Mouse (Mus musculus): ENCODE measurements around the gene Tescl.

DNA sequence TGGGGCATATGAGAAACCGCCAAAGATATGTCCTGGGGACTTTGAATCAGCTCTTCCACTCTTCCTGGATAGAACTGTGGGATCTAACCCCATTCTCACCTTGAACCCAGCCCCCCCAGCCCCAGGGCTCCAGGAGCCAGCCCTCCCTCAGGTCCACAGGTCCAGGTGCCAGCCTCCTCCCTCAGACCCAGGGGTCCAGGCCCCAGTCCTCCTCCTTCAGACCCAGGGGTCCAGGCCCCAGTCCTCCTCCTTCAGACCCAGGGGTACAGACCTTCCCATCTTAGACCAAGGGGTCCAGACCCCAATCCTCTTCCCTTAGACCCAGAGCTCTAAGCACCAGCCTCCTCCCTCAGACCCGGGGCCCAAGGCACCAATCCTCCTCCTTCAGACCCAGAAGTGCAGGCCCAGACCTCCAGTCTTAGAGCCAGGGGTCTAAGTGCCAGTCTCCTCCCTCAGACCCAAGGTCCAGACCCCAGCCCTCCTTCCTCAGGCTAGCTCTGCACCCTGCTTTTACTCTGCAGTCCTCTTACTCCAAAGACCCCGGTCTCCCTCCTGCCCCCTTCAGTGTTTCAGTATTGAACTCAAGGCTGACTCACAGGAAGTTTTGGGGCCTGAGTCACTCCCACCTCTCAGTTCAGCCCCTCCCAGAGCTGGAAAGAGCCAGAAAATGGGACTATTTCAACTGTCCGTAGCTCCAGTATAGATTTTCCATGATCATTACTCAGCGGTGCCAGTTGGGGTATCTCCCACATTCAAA lies 31.7 kb upstream of the Tescl start:
- TF ChIP-seq CTCF (IDR thresholded peaks at IDR 0.05; ENCODE audit: low read depth) (no peak), EP300 (IDR thresholded peaks at IDR 0.05; ENCODE audit: low read depth) (no peak)
